Mouse (Mus musculus): ENCODE measurements around the gene Slc38a3.

The Slc38a3 gene

DNA sequence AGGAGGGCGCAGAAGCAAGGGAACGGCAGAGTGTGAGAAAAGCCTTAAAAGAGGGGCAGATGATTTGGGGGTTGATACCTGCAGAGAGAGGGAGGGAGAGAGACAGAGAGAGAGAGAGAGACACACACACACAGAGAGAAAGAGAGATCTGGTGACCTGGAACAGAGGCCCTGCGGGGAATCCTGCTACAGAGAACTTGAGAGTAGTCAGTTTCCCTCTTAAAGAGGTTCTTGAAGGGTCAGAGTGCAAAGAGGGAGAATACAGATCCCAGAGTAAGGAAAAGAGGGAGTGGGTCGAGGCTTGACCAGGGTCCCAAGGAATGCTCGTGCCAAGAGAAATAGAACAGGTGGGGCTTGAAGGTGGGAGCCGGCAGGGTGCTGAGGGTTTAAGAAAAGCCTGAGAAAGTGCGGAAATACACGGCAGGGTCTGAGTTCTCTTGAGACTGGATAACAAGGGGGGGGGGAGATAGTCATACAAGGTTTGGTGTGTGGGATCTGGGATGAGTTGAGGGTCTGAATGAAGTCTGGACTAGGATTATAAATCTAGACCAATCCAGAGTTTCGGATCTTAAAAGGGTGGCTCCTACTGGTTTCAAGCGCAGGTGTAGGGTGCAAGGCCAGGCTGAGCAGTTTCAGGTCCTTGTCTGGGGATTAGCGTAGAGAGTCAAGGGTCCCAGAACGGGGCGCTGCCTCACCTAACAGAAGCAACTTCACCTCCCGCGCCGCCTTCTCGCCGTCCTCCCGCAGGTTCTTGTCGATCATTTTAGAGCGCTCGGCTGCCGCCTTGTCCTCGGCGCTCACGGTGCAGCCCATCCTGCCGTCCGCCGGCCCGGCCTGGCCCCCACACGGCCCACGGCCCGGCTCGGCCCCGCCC, 34.7 kb downstream of the Slc38a3 start:
- no peak for DNase-seq

DNA sequence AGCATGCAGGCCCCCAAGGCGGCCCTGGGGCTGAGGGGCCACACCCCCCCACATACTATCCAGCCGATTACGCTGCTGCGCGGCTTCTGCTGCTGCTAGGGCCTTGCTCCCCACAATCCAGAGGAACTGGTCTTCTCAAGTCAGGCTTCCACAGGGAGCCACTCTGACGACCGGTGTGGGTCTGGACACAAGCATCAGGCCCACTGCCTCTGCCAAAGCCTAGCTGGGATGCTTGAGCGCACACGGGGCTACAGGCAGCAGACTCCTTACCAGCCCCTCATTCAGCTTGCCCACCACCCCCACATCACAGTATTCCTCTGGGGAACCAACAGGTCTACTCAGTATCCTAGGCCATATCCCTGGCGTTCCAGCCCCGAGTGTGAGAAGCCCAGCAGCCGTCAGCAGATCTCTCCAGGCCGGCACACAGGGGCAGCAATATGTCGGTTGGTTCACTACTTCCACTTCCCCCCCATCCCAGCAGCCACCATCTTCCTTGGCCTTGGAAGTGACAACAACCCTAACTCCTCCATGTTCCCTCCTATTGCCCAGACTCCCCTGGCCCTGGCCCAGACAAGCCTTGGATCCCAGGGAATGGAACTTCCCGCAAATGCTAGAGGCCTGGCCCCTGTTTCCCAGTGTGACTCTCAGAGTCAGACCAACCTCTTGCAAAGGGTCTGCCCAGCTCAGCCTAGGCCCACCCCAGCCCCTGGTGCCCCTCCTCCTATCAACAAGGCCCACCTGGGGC, 35.5 kb downstream of the Slc38a3 start:
- DNase-seq: peak; percentile 56 to 60

DNA sequence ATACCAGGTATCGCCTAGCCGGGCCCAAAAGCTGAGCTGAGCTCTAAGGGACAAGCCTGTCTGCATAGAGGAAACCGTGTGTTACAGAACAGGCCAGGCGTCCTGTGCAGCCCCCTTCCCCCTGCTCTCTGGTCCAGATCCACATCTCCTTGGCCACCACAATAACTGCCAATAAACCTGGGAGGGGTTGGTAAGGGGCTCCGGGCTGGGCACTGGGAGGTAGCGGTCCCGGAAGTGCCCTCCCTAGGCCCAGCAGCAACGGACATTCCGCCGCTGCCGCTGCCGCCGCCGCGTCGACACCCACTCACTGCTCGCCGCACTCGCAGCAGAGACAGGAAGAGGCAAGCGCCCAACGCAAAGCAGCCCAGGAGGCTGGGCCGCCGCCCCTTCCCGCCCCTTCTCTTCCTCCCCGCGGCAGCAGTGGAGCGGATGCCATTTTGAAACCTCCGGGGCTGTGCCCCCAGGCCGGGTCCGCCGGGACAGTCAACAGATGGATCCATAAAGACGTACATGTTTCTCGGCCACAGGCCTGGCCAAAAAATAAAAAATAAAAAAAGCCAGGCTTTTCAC, 36.2 kb downstream of the Slc38a3 start:
- peak; percentile 91 to 94 for DNase-seq

DNA sequence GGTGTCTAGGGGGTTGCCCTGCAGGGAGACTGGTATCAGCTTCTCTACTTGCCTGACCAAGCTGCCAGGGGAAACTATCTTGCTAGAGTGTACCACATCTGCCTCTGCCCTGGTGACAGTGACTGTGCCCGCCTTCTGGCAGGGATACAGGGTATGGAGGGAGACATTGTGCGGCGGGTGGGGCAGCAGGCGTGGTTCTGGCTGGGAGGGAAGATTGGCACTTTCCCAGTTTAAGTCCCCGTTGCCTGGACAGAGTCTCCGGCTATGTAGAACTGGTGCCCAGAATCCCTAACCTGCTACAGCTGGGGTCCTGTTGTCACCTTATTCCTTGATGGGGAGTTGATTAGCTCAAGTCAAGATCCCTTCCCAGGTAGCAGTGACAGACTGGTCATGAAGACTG, 36.9 kb downstream of the Slc38a3 start:
- peak; percentile 76 to 83 for DNase-seq

DNA sequence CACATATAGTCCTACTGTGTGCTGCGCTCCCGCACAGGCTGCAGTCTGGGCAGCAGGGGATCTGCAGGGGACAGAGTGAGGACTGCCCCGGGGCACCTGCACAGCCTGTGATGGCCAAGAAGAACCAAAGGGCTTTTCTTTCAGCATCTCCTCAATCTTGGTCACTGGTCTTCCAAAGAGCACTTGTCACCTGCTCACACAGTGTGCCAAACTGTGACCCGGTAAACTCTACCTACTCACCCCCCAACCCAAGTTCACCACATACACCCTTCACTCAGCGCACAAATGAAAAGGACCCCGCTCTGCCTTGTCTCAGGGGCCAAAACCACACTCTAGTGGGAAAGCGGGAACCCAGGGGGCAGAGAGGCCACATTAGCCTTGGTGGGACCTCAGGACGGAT, 37.5 kb downstream of the Slc38a3 start:
- no peak for DNase-seq

DNA sequence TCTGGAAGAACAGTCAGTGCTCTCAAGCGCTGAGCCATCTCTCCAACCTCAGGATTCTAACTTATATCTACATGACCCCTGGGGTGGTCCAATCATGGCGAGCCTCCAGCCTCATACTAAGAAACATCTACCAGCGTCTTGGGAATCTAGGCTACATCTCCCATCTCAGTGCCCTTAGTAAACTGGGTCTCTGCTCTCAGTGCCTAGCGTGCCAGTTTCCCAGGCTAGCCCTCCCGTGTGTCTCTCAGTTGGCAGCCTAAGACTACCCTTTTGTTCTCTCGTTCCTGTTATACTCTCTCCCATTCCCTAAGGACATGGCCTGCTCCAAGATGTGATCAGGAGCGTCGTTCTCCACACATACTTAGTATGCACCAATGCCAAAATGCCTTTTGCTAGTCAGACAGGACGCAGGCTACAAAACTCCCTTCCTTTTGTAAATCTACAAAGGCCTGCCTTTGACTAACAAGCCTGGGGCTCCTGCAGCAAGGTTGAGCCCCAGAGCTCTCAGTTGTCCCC, 38.0 kb downstream of the Slc38a3 start:
- DNase-seq: no peak

DNA sequence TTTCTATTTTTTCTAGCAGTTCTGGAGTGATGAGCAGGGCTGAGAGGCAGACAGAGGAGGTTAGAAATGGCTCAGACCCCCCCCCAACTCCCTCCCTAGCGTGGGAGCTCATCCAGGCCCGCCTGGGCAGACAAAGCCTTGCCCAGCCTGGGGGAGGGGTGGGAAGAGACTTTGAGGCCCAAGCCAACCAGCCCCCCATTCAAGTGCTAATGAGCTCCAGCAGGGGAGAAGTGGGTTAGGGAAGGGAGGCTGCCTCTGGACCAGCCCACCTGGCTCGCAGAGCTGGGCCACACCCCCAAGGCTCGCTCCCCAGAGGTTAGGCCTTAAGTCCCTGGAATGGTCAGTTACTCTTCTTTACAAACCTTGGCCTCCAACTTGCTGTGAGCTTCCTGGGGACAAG, 38.8 kb downstream of the Slc38a3 start:
- no peak for DNase-seq

DNA sequence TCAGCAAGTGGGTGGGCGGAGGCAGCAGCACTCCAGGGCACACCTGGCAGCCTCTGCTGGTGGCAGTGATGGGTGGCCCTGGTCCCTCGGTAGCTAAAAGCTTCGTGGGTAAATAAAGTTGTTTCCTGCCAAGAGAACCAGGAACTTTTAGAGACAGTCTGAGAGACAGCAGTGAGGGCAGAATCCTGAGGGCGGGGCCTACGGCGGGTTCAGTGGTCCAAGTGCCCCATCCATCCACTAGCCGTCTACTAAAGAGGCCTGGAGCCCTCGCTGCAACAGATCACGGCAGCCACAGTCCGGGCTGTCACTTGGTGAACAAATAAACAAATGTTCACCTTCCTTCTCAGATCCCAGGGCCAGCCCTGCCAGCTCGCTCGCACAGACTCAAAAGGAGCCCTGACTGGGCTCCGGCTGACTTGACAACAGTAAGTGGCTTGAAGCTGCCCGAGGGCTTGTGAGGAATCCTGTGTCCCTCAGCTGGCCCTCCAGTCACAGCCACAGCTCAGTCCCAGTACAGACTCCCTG, 39.4 kb downstream of the Slc38a3 start:
- DNase-seq: peak in 1 of 2 experiments; percentile 40

DNA sequence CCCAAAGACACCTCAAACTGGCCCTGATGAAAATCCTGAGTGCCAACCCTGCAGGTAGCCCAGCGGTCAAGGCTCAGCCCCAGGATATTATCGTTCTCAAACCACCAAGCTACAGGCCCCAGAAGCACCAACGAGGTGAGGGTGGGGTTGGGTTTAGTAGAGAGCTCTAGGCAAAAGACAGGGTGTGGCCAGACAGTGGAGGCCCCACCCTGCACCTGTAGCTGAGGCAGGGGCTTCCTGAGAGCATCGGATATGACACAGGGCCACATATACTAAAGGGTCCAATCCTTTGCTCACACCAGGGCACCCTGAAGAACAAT, 40.0 kb downstream of the Slc38a3 start:
- DNase-seq: no peak

DNA sequence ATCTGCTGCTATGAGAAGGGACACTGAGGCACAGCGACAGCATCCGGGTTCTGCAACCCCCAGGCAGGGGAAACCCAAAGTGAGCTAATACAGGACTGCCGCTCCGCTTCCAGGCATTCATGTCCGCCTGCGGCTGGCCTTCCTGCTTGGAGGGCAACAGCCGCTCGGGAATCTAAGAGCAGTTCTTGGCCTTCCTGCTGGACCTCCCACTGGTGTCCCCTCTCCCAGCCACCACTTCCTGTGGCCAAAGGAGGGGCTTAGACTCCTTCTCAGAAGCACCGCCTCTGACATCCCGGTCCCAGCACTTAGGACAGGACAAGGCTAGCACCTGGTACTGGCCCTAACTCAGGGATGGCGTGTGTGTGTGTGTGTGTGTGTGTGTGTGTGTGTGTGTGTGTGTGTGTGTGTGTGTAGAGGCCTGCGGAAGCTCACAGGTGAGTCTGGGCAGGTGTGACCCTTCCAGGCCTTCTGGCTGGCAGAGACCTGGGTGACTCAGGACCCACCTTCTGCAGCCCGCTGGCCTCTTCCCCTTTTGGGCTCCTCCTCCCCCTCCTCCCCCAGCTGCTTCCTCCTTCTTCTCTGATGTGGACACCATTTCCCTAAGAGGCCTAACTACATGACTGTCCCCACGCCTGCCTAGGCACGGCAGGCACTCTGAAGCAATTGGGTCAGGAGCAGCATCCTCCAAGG, 40.5 kb downstream of the Slc38a3 start:
- peak; percentile 74 to 84 for DNase-seq

DNA sequence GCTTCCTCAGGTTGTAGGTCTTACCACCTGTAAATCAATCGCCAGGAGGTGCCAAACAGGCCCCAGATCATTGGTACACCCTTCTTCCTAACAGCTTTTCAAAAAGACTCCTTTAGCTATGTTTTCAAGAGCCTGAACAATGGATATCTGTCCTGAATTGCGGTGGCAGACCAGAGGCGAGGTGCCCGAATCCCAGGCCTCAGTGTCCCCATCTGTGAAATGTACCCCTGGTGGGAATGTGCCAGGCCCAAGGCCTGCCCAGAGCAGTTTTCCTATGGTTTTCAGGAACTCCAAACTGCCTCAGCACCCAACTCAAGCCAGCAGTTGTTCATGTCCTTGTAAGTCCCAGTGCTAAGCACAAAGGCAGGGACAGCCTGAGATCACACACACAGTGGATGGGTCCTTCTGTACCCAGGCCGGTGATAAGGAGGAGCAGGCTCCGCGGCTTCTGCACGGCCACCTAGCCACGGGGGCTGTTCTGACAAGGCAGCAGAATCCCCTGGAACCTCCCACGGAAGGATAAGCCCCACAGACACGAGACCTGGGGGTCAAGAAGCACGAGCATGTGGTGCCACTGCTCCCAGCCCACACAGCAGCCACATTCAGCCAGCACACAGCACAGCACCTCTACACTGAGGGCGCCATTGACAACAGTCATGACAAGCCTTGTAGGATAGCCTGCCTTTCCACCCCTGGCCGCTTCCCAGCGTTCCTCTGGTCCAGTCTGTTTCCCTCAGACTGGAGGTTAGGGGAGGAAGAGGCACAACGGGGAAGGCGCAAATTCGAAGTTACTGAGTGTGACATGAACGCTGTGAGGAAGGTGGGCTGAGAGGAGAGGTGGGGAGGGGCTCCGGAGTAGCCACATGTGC, 41.7 kb downstream of the Slc38a3 start:
- DNase-seq: no peak

DNA sequence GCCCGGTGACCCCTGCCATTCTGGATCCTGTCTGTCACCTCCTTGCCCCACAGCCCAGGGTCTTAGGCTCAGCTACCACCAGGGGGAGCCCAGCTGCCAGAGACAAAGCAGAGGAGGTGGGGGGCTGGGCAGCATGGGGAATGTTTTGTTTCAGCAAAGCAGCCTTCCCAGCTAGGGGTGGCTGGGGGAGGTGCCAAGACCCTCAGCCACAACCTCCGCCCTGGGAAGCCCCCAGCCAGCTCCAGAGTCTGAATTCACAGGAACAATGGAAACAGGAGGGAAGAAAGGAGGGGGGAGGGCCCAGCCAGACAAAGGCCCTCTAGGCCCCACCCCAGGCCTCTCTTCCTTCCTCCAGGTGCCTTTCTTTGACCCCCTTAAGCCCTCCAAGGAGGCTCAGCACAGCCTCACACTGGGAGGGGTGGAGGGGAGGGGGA, 42.5 kb downstream of the Slc38a3 start:
- peak; percentile 91 to 92 for DNase-seq

DNA sequence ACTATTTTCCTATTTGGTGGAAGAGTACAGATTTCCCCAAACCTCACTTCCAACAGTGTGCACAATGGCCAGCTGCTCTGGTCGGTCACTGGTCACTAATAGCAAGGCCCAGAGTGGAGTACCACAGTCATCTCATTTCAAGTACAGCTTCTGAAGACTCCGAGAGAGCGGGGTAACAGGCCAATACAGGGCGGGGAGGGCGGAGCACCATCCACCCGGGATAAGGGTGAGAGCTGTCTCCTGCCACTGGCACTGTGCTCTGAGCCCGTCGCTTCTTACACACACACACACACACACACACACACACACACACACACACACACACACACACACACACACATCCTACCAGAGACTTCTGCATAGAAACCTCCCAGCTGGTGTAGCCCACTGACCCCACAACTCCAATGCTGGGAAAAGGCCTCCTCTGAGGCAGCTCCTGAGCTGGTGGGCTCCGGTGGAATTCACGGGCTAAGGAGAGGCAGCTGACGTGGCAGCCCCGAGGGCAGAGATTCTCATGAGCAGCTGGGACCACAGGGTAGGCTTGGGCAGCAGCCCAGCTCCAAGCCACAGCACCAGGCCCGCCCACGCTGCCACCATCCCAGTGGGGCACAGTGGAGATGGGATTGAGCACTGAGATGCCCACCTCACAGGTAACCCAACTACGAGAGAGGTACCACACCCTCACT, 43.0 kb downstream of the Slc38a3 start:
- no peak for DNase-seq

DNA sequence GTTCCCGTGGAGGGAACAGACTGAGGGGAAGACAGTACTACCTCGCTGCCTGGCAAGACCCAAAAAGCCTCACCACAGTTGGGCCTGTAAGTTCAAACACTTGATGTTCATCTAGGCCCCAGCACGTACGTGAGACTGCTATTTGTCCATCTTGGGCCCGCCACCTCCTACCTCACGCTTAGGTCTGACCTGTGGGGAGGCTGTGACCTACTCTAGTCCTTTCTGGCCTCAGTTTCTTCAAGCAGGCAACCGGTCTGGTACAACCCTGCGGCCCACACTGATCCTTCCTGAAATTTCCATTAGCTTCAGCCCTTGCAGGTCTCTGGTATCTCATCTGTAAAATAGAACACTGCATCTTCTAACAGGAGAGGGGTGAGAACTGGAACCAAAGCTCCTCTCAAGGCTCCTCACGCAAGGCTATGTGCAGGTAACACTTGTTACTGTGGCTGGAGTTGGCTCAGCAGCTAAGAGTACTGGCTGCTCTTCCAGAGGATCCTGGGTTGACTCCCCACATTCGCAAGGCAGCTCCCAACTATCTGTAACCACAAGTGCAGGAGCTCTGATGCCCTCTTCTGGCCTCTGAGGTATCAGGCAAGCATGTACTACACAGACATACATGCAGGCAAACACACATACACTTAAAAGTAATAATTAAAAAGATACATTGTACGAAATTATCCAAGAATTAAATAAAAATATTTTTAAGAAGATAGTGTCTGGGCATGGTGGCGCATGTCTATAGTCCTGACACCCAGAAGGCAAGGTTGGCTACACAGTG, 43.8 kb downstream of the Slc38a3 start:
- no peak for DNase-seq

DNA sequence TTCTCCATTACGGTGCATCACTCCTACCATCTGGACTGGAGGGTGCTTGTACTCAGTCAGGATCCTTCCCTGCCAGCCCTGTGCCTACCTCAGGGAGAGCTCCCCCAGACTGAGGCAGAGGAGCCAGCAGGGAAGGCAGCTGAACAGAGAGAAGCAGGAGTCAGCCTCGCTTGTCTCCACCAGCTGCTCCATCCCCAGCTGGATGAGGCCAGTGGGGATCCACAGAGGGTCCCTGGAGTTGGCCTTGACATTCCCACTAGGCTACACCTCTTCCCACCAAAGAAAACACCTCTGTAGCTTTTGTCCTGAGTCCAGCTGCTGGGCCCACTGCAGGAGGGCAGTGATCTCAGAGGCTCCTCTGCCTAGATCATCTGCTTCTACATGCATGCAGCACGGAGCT, 44.4 kb downstream of the Slc38a3 start:
- DNase-seq: no peak

DNA sequence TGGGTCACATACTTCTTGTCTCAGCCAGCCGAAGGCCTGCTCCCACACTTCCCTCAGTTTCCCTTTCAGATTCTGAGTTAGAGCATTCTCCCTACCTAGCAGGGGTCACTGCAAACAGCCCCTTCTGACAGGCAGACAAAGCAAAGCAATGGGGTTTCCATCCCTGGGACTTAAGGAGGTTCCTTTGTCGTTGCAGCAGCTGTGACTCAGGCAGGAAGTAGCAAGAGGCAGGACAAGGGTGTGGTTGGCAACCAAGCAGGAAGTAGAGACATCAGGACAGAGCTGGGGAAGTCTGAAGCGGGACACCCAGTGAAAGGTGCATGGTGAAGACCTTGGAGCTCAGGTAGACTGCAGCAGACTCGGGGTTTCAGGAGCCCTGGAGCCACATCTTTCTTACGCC, 44.8 kb downstream of the Slc38a3 start:
- peak; percentile 64 to 67 for DNase-seq

DNA sequence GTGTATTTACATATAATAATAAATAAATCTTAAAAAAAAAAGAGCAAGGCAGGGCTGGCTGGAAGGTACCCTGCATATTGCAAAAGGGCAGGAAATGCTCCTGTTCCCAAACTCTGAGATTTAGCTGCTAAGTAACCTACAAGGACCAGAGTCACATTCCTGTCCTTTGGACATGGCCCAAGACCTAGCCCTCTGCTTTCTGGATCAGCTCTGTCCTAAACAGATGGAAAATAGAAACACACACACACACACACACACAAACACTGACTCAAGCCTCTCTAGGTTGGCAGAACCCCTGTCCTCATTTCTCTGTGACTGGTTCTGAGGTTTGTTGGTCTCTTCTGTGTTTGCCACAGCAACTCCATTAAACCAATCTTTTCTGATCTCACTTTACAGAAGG, 48.4 kb downstream of the Slc38a3 start:
- no peak for DNase-seq

DNA sequence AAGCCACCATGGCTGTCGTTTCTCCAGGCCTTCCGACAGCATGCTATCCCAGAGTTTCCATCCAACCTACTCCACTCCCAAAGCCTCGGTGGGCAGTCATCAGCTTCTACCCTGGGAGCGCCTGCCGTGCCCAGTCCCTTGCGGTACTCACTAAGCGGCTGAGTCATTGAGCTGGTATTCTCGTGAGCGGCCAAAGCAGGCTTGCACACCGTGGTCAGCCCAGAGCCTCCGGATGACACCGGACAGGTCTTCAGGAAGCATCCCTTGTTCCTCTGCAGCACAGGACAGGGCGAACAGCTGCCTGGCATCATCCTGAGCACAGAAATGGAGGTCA, 49.8 kb downstream of the Slc38a3 start:
- no peak for DNase-seq

DNA sequence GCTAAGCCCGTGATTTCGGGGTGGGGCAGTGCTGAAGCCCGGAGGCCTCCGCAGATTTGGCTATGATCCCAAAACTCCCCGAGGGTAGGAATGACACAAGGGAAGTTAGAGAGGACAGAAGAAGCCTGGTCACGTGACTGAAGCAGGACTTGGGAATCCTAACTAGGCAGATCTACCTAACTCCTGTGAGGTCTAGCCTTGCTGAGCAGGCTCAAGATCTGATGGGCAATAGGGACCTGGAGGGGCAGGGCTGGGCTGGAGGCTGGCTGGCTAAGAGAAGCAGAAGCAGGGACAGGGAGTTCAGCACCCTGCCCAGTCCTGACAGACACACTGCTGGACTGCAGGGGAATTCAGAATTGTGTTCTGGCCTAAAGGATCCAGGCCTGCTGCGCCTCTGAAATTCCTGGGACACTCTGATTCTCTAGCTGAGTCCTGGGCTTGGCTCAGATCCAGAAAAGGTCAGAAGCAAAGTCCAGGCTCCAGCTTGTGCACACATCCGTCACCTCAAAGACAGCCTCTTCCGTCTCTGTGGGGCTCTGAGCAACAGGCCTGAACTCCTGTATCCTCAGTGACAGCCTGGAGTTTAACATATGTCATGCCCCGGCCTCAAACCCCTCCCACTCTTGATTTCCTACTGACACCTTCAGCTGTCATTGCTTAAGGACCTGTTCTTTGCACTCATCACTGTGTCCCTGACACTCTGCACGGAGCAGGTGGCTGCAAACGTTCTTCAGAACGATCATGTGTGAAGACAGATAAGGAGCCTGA, 50.4 kb downstream of the Slc38a3 start:
- DNase-seq: peak; percentile 66 to 83

DNA sequence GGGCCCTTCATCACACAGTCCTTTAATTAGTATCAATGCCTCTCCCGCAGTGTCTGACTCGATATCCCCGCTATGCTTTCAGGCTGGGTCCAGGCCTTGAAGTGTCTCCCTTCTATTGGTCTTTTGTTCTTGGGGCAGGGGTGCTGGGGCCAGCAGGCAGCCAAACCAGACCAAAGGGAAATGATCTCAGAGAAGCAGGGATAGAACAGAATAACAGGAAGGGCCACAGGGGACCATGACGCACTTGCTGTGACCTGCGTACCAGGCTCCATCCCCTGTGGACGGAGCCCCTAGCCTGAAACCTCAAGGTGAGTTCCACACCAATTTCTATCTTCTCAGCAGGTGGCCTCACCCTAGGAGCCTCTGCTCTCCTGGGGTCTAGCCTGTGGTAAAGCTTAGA, 51.2 kb downstream of the Slc38a3 start:
- DNase-seq: peak; percentile 39 to 60
